Mouse (Mus musculus) adrenal gland, adult 18-20 months (tissue): ENCODE results near the gene Ccdc78. TPM values are rescaled to one million over a fixed set of nuclear protein-coding genes. Genes with fewer than 3 reads are reported as not detected.
"Not testable (repeated sequence)": the region's sequence is repeated elsewhere in the genome, so short reads cannot be mapped to it uniquely, and the experiment has no call there.

Source experiments
- DNase-seq, 2 experiments: peaks; one replicate each; pipeline ENCODE4 v3.0.0; 2021 to 2022; ENCODE audit warnings: low spot score in 2 of 2
- long read RNA-seq, 2 experiments: library from polyadenylated mRNA; stranded (forward); transcript quantifications; one replicate each; pipeline ENCODE4 v2.0.0; 2021
- total RNA-seq, 2 experiments: library from RNA; stranded (reverse); gene quantifications; 1 replicate in 1 of 2; 2 replicates in 1 of 2; pipeline ENCODE4 v1.2.3; 2021

Gene Ccdc78
- not detected for total RNA-seq
- long read RNA-seq, experiment 1, partial matches to known transcripts = 0 of 2 reads
- long read RNA-seq, experiment 1, other reads (novel, unspliced or antisense) = 2 of 2 reads
- long read RNA-seq, experiment 2, partial matches to known transcripts = 0 of 6 reads
- long read RNA-seq, experiment 2, other reads (novel, unspliced or antisense) = 6 of 6 reads

GRCm38 (mm10) chr17:25786280-25786679 lies at the start of gene Ccdc78:
TSS of gene Ccdc78 (plus strand) at chr17:25786580.
- no peak for DNase-seq

GRCm38 (mm10) chr17:25738861-25739260 lies 47.5 kb upstream of the Ccdc78 start:
- no peak for DNase-seq

GRCm38 (mm10) chr17:25741471-25741870 lies 44.9 kb upstream of the Ccdc78 start:
- not testable (repeated sequence) for DNase-seq

- peak; percentile 42 to 67 for DNase-seq
Observed at GRCm38 (mm10) chr17:25743831-25744230, 42.5 kb upstream of the Ccdc78 start.

GRCm38 (mm10) chr17:25744311-25744710 lies 42.1 kb upstream of the Ccdc78 start:
- DNase-seq = no peak

- no peak for DNase-seq
Observed at GRCm38 (mm10) chr17:25748238-25748637, 38.1 kb upstream of the Ccdc78 start.

- no peak for DNase-seq
Observed at GRCm38 (mm10) chr17:25749314-25749713, 37.1 kb upstream of the Ccdc78 start.

GRCm38 (mm10) chr17:25751446-25751845 lies 34.9 kb upstream of the Ccdc78 start:
- peak; percentile 63 to 71 for DNase-seq

- no peak for DNase-seq
Observed at GRCm38 (mm10) chr17:25754241-25754640, 32.1 kb upstream of the Ccdc78 start, which contains the start of gene Msln. TSS of gene Msln (minus strand) at chr17:25754378.

GRCm38 (mm10) chr17:25755086-25755485 lies 31.3 kb upstream of the Ccdc78 start:
- no peak for DNase-seq

GRCm38 (mm10) chr17:25755627-25756377 lies 30.6 kb upstream of the Ccdc78 start:
- DNase-seq = no peak

- DNase-seq = no peak
Observed at GRCm38 (mm10) chr17:25756378-25757242, 29.8 kb upstream of the Ccdc78 start.

GRCm38 (mm10) chr17:25757691-25758090 lies 28.7 kb upstream of the Ccdc78 start:
- DNase-seq = no peak

GRCm38 (mm10) chr17:25760148-25760547 lies 26.2 kb upstream of the Ccdc78 start:
- no peak for DNase-seq

GRCm38 (mm10) chr17:25761561-25761970 lies 24.8 kb upstream of the Ccdc78 start:
- no peak for DNase-seq

GRCm38 (mm10) chr17:25762591-25762990 lies 23.8 kb upstream of the Ccdc78 start:
- DNase-seq = no peak

- DNase-seq = no peak
Observed at GRCm38 (mm10) chr17:25765886-25766285, 20.5 kb upstream of the Ccdc78 start.

- no peak for DNase-seq
Observed at GRCm38 (mm10) chr17:25769331-25769730, 17.0 kb upstream of the Ccdc78 start.

GRCm38 (mm10) chr17:25773549-25774120 lies 12.7 kb upstream of the Ccdc78 start, which contains the start of gene Narfl:
TSS of gene Narfl (plus strand) at chr17:25773776.
- peak; percentile 99 for DNase-seq

GRCm38 (mm10) chr17:25775318-25776062 lies 10.9 kb upstream of the Ccdc78 start:
- no peak for DNase-seq
